Mouse (Mus musculus): Measurements from ENCODE around the gene Cpne9.

- TF ChIP-seq EP300 (IDR thresholded peaks at IDR 0.05; ENCODE audit: low read depth) (no peak), CTCF (IDR thresholded peaks at IDR 0.05; ENCODE audit: low read depth) (no peak)
Observed at GRCm38 (mm10) chr6:113330547-113330946, 48.4 kb downstream of the Cpne9 start.

All from liver, postnatal 0 days (tissue).